Mouse (Mus musculus) Muller cell, postnatal 12 days (primary cell): ENCODE data around the gene Gfi1b.
A peak's percentile ranks its signal among the peaks of the same experiment; 100 is the strongest.

ENCODE experiments used
- DNase-seq: peaks from one replicate; pipeline ENCODE4 v3.0.0-alpha.2; 2015; ENCODE audit errors: inconsistent ontology term

Gene Gfi1b

DNA sequence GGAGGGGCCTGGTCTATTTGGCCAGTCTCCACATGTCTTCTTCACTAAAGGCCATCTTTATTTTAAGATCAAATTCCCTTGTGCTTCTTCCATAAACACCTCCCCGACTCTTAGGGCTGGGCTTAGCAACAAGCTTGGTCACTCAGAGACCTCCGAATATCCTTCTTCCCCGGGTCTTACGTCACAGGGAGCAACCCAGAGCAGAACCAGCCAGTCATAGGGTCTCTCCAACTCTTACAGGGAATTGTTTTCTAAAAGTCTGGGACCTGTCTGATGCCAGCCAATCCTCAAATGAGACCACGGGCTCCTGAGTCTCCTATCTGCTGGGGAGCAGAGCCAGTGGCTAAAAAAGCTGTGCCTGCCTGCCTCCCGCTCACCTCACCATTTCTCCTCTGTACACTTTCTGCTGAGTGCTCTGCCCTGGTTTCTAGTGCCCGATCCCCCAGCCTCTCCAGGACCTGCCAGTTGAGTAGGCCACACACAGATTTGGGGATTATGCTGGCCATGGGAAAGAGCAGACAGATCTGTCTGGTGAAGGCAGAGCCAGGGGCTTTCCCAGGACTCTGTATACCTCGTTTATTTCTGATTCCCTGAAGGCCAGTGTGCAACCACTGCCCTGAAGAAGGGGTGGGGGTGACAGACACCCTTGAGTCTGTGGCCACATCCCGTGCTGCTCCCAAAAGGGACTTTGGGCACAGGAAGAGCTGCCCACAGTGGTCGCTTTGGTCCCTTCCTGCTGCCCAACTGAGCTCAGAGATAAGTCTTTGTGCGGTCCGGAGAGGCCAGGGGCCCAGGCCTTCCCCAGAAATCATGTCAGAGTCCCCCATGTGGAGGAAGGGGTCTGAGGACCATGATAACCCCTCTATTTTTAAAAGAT is 22.9 kb downstream of the Gfi1b start:
- no peak for DNase-seq

DNA sequence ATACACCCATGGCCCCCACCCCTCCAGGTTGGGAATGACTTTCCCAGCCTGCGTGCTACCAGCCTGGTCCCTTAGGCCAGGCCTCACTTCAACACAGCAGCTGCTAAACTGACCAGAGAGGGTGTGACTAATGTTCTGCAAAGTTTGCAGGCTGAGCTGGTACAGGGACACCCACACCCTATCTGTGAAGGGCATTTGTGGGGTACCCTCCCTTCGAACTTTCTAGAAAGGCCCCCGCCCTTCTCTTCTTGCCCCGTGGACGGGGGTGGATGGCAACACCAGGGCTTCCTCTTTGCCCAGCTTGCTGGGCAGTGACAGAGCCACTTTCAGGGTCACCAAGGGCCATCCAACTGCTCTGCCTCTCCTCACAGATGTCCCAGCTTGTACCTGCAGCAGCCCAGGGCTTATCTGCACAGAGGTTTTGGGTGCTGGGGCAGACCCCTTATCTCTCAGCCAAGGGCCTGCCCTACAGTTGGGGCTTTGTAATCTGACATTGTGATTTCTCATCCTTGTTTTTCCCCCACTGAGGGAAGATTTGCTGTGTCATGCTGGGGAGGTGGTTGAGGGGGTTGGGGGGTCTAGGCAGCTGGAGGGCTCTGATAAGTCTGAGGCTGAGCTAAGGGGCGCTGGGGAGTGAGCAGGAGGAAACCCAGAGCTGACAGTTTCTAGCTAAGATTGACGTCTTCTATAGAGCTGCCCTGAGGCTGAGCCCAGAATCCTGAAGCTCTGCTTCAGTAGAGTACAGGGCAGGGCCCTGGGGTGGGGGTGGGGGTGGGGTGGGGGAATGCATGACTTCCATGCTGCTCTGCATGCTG is 23.8 kb downstream of the Gfi1b start:
- no peak for DNase-seq

DNA sequence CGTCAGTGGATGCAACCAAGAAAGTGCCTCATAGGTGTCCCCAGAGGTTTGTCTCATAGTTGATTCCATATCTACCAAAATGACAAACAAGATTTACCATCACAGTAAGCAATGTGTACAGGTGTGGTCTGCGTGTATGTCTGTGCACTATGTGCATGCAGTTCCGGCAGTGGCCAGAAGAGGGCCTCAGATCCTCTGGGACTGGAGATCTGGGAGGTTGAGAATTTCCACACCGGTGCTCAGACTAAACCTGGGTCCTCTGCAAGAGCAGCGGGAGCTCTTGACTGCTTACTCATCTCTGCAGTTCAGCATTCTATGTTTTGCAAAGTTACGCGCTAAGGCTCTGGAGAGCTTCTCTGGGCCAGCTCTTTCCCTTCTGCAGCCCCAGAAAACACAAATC is 24.8 kb downstream of the Gfi1b start:
- no peak for DNase-seq

DNA sequence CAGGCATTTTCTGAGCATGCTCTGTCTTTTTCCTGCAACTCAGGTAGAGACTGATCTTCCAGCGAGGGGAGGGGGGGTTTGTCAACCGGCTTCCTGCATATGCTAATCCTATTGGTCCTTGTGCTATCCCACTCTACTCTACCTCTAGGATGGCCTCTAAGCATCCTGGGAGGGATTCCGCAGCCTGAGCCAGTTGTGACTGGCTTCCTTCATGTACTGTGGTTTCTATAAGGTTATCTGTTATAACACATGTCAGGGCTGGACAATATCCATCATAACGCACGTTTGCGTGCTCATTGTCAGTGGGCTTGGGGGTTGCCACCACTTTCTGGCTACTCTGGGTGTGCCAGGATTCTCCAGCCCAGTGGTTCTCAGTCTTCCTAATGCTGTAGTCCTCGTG is 25.8 kb downstream of the Gfi1b start:
- no peak for DNase-seq

GRCm38 (mm10) chr2:28592809-28593208 is 29.0 kb downstream of the Gfi1b start:
- peak; percentile 50 for DNase-seq

- peak; percentile 86 for DNase-seq
Observed at GRCm38 (mm10) chr2:28591479-28591878, 30.3 kb downstream of the Gfi1b start.

GRCm38 (mm10) chr2:28588574-28588973 is 33.2 kb downstream of the Gfi1b start:
- DNase-seq = no peak

DNA sequence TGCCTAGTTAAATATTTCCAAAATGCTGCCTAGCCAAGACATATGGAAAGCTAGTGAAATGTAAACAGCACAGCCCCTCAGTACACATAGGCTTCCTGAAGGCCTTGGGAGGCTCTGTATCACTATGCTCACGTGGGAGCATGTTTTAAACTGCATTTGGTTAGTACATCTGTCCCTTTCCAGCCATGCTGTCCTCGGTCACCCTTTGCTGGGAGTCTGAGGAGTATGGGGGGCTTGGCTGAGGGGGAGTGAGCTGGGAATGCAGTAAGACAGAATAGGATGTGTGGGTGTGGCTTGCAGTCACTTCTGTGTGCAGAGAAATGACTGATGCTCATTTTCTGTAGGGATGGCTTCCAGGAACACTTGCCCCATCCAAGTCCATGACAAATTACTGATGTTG is 36.1 kb downstream of the Gfi1b start:
- no peak for DNase-seq

- peak; percentile 76 for DNase-seq
Observed at GRCm38 (mm10) chr2:28585043-28585571, 36.7 kb downstream of the Gfi1b start.

DNA sequence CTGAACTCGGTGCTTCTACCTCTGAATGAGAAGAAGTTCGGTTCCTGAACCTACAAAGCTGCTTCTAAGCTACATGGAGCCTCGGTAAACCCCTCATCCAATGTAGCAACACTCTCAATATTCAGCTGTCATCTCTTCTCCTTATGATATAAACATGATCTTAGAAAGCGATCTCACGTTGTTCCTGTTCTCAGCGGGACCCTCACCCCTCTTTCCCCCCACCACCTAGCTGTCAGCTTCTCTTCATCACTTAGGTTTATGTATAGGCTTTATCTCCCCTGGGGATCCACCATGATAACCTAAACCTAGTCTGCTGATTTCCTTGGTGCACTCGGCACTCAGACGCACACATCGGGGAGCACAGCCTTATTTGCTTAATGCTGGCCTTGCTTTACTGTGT is 38.1 kb downstream of the Gfi1b start, which contains the start of gene Gtf3c5:
Gene Gtf3c5 (minus strand): TSS at position 101 of the 400 bp plus-strand sequence.
- DNase-seq = no peak

- peak; percentile 95 for DNase-seq
Observed at GRCm38 (mm10) chr2:28582647-28583353, 39.0 kb downstream of the Gfi1b start.

GRCm38 (mm10) chr2:28578003-28578402 is 43.8 kb downstream of the Gfi1b start:
- DNase-seq = peak; percentile 29

DNA sequence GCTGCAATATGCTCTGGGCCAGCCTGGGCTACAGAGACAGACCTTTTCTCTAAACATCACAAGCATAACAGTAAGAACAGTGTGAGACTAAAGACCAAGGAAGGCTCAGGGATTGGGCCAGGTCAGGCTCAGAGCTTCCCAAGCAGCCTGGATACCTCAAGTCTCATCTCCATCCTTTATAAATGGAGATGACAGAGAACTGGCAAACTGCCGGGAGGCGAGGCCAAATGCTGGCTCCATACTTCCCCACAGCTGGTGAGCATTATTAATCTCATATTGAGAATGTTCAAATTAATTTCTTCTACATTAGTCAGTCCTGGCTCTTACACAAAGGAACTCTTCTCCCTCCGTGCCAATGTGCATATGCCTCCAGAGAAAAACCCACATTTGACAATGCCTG is 45.0 kb downstream of the Gfi1b start:
- DNase-seq = peak; percentile 93

DNA sequence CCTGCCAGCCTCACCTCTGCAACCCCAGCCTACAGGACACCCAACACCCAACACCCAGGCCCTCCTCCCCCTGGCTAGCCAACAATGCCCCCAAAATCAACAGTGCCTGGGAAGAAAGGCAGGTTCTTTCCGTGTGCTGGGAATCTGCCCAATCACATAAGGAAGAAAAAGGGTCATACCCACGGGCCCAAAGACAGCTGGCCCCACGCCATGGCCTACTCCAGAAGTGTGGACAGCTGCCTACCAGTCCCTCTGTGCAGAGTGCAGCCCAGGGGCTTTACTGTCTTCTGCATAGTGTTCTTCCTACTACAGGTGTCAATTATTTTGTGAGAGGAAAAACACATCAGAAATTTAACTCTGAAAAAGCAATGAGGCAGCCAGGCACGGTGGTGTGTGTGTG is 46.4 kb downstream of the Gfi1b start:
- peak; percentile 36 for DNase-seq

GRCm38 (mm10) chr2:28569903-28570302 is 51.9 kb downstream of the Gfi1b start:
- DNase-seq = no peak

DNA sequence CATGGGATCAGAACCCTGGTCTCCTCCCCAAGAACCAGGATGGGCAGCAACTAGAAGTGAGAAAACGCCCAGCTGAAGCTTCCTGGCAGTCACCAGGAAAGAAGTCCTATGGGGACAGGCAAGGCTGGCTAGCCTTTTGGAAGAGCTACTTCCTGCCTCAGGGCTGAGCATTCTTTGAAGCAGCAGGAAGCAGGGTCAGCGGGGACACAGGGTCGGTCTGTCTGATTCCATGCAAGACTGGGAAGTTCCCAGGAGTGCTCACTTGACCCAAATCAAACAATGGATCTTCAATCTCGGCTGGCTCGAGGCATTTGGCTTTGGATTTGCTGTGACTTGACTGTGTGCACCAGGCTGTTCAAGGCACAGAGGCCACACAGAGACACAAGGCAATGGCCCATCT is 55.2 kb downstream of the Gfi1b start:
- DNase-seq = peak; percentile 67

- DNase-seq = no peak
Observed at GRCm38 (mm10) chr2:28564380-28564779, 57.4 kb downstream of the Gfi1b start.

GRCm38 (mm10) chr2:28563830-28564229 is 58.0 kb downstream of the Gfi1b start:
- DNase-seq = no peak

DNA sequence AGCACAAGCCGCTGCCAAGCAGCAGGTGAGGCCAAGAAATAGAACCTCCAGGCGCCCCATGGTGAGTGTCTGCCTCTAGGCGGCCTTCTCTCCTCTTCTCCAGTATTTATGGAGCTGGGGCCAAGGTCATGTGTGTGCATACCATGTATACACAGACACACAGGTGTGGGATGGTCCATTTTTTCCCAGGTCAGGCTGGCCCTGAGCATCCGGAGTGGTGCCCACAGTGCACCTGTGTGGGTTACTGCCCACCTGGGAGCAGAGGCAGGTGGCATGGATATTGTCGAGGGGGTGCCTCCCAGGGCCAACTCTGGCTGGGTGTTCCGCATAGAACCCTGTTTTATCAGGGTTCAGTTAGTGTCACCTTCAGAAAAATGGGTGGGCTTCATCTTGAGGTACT is 58.5 kb downstream of the Gfi1b start, which contains the start of gene Cel:
Gene Cel (minus strand): TSS at position 101 of the 400 bp plus-strand sequence.
- DNase-seq = no peak
